Mouse (Mus musculus) c-Kit-positive CD71-positive TER-119-positive erythroid progenitor cells, embryonic 14.5 days (primary cell): ENCODE results near the gene Slc16a6.

Source experiments
- DNase-seq: peaks from one replicate; pipeline ENCODE4 v3.0.0-alpha.2; 2013; ENCODE audit warnings: low spot score

Slc16a6 gene

DNA sequence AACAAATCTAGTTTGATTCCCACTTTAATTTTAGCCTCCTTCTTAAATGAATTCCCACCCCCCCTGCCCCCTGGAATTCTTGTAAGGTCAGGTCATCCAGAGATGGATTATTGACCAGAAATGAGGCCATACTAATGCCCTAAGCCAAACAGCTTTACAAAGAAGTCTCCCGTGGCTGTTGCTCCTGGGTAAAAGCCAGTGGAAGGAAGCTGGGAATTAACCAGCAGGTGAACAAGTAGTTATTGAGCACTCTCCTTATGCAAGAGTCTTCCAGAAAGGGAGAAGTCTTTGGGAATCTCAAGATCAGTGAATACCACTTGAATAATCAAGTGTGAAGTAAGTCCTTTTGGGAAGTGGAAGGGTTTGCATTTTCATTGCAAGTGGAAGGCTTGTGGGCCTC is 13.7 kb upstream of the Slc16a6 start:
- no peak for DNase-seq

DNA sequence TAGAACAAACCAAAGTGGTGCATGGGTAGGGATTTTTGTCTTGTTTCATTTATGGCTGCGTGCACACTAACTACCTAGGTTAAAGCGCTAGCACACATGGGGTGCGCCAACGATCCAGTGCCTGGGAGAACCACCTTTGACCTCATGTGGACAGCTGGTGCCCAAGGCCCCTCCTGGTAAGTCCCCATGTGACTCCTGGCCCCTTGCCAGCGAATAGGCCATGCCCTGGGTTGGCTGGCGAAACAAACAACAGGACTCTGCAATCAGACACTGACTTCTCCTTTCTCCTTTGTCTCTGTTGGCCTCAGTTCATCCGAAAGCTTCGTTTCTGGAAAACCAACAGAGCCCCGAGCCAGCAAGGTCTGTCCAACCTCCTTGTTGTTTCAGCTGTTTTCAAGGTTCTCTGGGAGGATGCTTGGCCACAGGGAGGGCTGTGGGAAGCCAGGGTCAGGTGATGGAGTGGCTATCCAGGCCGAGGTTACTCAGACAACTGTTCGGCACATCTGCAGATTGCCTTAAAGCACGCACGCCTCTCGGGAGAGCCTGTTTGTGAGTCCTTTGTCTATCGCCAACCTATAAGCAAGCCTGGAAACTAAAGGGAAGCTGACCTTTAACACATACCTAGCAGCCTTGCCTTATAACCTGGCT is 12.1 kb upstream of the Slc16a6 start:
- no peak for DNase-seq

DNA sequence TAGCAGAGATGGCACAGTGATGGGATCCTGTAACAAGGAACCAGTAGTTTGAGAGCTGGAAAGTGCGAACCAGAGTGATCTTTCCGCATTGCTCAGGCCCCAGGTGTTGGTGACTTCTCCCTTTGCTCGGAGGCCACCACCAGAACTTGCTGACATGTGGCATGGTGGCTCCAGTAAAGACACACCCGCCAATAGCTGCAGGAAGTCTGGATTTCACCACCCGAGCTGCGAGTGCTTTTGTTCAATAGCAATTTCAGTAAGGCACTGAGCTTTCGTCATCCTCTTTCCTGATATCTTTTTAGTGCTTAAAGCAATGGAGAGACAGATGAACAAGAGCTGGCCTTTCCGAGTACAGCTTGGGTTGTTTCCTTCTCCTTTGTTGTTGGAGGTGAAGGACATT is 7.0 kb upstream of the Slc16a6 start:
- DNase-seq, result no peak

DNA sequence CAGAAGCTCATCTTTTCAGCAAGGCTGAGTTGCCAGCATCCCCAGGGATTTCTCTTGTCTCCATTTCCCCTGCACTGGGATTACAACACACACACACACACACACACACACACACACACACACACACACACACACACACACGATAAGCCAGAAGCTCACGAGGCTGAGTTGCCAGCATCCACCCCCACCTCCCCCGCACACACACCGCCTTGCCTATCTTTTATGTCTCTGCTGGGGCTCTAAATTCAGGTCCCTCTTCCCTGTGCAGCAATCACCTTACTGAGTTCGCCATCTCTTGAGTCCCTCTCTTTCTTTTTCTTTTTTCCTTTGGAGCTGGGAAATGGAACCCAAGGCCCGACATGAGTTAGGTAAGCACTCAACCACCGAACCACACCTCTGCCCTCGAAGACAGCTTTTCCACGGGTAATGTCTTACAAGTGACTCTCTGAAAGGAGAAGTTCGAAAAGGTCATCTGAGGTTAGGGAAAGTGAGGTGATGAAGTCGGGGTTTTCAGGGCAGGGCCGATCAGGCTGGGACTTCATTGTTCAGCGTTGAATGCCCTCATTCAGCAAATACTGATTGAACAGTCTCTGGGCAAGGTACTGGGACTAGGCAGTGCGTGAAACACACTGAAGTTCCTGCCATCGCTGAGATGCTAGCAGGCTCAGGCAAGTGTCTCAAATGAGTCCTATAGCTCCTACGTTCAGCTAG is 6.3 kb upstream of the Slc16a6 start:
- DNase-seq, result no peak

DNA sequence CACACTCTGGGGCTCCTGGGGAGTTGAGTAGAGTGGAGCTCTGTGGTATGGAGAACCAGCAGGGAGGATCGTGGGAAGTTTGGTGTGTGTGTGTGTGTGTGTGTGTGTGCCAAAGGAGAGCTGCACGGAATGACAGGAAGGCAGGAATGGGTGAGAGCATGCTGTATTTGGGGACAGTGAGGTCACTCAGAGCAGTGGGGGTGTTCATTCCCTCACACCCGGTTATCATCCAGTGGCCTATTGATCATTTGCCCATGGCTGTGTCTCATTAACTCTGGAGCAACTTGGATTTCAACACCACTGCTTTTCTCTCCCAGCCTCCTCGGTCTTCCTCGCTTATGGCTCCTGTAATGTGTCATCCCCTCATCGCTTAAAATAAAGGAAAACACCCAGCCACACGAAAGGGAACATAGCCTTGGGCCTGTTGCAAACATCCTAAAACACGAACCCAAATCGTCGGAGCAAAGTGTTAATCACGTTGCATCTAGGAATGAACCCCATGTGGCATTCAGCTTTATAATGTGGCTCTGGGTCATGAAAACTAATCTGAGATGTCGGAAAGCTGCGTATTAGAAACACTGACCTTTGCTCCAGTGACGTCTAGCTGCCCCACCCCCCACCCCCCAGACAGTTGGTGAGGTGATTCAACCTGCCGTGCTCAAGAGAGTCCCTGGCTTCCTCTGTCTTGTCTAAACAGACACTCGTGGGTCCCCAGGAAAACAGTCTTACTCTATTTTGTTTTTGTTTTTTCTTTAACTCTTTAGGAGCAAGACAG is 4.4 kb upstream of the Slc16a6 start:
- DNase-seq, result no peak

DNA sequence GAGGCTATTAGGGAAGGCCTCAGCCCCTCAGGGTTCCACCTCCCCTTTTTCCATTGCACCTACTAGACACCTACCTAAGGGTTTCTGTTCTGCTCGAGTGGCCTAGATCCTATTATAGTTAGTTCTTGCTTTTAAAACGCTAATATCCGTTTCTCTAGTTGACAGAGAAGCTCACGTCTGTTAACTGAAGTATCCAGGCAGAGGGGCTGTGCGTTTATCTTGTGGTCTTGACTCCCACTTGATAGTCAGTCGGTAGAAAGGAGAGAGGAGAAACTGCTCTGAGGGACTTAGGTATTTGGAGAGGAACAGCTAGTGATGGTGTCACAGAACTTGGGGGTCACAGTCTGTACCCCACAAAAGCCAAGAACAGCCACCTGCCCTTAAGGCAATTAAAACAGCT is 3.3 kb upstream of the Slc16a6 start:
- no peak for DNase-seq

DNA sequence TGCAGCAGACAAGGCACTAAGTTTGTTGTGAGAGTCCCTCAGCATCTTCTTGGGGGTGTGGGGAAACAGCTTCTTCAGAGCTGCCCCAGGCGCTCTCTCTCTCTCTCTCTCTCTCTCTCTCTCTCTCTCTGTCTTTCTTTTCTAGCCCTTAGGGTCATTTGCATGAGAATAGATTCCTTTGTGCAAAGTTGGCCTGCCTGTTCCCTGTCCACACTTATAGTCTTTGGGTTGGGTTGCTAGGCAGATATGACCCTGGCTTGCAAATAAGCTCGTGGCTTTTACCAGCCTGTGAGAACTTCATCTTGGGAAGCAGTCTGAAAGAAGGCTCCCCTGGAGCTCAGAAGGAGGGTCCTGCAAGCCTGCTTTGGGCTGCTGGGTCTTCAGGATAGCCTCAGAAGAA is 2.8 kb upstream of the Slc16a6 start:
- DNase-seq, result no peak

DNA sequence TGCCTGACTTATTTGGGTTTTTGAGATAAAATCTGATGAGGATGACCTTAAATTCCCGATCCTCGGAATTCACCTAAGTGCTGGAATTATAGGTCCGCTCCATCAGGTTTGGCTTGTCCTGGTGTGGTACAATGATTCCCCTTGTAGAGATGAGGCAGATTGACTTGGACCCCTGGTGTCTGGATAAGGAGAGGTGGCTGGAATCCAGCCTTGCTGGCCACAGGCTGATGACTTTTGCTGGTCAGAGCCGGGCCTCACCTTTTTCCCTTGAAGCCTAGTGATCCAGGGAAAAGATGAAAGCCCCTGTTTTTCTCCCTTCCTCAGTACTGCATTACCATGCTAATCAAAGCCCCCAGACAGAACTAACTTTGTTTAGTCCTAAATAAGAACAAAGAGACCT is 2.3 kb upstream of the Slc16a6 start:
- no peak for DNase-seq

DNA sequence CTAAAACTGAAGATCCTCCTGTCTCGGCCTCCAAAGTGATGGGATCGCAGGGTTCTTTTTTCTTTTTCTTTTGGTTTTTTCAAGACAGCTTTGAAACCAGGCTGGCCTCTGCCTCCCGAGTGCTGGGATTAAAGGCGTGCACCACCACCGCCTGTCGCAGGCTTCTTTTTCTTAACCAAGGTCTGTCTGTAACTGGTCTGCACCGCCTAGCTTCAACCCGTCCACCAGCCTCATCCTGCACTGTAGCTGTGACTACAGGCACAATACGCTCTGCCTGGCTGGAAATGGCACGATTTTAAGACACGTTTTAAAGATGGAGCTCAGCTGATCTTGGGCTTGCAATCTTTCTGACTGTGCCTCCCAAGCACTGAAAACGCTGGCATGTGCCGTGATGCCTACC is 1.4 kb upstream of the Slc16a6 start:
- no peak for DNase-seq

DNA sequence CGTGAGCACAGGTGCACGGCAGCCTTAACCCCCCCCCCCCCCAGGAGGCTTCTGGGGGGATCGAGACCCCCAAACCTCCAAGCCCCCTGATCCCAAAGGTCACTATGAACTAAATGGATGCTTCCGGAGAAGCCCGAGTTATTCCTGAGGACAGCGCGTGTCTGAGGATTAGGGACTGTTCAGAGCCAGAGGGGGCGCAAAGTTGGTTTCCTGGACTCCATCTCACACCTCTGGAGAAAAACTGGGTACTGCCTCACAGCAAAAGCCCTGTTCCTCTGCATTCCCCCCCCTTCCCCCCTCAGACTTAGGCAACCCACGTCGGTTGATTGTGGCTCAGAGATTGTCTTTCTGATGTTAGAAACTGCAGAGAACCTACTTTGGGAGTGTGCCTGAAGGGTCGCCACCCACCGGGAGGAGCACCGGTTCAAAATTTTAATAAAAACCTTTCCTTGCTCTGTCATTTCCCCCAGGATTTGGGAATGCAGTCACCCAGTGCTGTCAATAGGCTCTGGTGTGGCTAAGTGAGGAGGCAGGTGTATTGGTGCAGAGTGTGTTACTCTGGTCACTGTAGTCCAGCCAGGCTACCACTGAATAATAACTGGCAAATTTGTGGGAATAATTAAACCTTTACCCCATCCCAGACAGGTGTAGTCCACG is 816 bp upstream of the Slc16a6 start:
- no peak for DNase-seq

DNA sequence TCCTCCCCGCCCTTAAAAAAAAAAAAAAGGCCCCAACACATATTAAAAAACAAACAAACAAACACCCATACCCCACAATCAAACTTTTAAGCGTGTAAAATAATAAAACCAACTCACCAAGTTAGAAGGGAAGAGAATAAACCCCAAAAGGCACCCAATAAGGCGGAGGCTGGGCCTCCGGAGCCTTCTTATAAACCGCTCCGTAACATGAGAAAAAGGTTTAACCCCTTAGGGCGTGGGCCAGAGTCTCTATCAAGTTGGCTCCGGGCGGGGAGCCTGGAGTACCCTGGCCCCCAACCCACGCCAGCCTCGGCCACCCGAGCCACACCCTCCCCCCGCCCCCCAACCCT is 602 bp downstream of the Slc16a6 start:
- no peak for DNase-seq

DNA sequence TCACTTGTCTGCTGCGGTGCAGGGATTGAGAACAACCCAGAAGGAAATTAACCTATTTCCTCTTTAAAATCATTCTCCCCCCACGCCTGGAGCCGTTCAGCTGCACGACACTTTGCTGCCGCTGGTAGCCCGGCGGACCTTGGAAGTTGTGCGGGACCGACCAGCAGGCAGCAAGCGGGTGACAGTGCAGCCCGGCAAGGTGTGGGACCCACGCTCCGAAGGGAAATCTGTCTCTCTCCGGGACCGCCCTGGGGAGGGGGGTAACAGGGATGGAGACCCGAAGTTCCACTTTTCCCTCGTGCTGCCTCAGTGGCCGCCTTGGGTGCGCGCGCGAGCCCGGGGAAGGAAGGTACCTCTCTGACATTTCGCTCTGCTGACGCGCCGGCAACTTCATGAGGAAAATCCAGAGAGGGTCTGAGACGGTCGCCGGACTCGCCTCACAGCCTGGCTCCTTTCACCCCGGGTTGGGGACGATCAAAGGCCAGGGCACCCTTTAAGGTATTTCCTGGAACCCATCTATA is 1.2 kb downstream of the Slc16a6 start:
- DNase-seq, result no peak

DNA sequence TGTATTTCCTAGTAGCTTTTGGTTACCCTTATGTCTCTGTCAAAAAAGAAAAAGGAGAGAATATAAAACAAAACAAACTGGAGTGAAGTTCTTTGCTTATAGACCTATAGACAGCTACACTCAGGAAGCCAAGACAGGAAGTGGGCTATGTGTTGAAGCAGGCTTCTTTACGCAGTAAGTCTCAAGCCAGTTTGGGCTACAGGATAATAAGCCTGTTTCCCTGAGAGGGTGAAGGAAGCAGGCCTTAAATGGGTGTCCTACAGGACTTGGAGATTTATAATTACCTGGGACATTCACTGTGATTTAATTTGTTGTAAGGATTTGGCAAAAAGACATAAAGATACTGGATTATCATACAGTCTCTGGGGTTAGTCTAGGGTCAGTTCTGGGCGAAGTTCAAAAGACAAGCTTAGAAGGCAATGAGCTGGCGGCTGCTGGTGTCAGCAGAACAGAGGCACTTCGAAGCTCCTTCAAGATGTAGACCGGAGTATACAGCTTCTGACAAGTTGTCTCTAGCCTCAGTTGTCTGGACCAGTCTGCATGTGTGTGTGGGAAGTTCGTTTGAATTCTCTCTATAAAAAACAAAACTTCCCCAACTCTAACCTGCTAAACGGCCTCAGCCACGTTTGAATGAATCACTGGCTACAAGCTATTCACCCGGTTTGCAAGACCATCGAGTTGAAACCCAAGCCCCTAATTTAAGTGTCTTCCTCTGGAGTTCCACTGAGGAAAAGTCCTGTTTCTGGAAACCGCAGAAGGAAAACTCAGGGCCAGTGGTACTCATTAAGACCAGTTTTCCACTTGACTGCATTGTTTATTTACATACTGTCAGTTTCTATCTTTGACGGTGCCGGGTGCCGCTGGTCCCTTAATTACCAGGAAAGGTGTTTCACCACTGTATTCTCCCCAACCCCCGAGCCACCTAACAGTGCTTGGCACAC is 2.2 kb downstream of the Slc16a6 start:
- no peak for DNase-seq

DNA sequence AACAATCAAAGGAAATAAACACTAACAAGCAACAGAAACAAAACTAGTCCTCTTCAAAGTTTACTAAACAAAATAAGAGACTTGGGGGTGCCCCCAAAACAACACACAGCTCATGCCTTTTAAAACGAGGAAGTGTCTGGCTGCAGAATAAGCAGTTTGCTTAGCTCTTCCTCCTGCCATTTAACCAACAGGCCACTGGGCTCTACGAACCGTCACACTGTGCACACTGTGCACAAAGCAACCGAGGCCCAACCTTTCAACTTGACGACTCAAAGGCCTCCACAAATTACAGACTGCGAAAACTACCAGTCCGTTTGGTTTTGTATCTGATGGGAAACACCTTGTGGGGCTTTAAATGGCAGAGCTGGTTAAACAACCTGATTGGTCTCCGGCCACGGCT is 3.2 kb downstream of the Slc16a6 start:
- peak; percentile 44 for DNase-seq

DNA sequence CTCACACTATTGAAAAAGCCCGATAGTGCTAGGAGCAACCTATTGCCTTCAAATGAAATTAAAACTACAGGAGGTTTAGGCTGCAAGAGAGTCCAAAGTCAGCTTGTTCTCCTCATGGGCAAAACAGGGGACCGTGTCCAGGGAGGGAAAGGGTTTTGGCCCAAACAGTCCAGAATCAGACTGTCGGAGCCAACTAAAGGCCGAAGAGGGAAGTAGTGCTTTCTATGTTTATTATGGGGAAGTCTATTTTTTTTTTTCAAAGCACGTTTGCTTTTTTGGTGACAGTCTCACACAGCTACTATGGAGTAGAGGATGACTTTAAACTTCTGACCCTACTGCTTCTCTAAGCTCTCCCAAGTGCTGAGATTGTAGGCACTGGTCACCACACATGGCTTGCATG is 5.3 kb downstream of the Slc16a6 start:
- DNase-seq, result no peak

DNA sequence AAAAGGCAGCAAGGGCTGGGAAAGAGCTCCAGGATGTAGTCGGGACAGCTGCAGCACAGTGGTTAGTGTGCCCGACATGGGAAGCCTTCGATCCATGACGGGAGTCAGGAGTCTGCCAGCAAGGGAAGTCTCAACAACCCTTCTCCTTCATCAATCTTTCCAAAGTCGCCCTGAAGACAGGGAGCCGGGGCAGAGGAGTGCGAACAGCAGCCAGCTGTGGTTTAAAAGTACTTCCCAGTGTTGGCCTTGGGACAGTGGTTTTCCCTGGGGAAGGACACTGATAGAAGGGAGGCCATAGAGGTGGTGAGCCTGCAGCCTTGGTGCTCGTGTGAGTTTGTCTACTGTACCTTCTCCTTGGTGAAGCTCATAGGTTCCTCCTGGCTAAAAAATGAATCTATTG is 6.4 kb downstream of the Slc16a6 start:
- DNase-seq, result no peak

DNA sequence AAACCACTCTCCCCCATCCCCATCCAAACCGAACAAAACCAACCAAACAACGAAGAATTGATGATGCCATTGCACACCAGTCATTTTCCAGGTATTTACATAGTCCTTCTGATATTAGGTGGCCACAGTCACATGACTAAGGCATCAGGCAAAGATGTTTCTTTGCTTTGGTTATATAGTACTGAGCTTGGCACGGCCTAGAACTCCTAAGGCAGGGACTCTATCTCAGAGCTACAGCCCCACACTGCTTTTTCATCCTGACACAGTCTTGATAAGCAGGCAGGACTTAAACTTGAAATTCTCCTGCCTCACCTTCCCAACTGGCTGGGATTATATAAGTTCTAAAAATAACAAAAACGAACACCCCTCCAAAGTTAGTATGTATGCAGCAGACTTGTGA is 8.3 kb downstream of the Slc16a6 start:
- peak; percentile 44 for DNase-seq

DNA sequence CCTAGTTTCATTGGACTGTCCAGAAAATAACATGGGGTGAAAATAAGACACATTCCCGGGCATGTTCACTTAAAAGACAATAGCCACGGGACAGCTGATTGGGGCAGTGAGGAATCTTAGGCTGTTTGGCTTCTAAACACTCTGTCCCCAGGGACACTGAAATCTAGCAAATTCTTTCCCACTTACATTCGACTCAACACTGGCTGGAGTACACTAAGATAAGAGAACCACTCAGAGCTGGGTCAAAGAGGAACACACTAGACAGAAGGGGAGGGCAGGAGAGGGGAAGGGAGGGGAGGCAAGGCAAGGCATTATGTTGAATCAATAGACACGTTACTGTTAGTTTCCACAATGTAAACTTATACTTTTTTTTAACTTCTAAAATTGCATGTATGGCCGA is 12.8 kb downstream of the Slc16a6 start:
- no peak for DNase-seq

DNA sequence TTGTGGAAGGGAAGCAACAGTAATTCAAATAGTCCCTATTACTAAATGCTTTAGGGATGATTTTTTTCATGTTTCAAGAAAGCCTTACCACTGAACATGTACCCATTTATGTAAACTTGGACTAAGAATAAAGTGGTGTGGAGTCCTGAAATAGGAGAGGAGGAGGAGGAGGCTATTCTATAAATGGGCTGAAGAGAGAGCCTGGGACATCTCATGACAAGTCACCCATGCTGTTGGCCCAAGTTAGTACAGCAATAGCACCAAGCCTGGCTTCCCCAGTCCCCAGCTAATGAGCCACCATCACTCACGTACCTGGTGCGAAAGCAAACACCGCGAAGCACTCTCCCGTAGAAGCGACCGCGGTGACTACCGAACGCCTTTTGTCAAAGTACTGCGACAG is 15.2 kb downstream of the Slc16a6 start:
- no peak for DNase-seq

DNA sequence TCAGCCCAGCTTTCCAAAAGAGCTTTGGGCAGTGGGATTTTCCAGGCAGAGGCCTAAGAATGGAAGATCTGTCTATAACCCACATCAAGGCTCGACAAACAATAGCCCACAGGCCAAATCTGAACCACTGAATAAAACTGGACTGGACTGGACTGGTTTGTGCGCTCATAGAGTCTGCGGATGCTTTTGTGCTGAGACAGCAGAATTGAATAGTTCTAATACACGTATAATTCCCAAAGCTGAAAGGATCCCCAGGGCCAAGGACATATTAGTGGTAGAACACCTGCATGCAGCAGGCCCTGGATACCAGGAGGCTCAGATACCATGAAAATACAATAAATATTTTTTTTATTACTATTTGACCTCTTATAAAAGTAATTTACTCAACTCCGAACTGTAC is 17.1 kb downstream of the Slc16a6 start:
- DNase-seq, result no peak

DNA sequence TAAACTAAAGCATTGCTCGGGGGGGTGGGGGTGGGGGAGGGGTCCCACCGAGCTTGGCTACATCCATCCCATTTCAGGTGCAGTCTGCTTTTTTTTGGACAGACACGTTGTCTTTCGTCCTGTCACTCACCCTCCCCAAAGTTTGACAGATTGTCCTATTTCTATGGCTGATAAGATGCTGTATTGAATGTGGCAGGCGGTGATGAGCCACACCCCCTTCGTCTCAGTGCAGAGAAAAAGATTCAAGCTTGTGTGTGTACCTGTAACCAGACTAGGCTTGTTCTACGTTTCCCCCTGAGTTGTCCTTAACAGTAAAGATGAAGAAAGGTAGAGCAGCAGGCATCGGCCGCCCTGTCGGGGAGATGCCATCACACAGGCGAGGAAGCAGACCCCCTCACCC is 22.2 kb downstream of the Slc16a6 start:
- no peak for DNase-seq
